Mouse (Mus musculus) embryo, embryonic 10.5 days (tissue): ENCODE data around the gene Cggbp1.

Experiments used
- DNase-seq: peaks from one replicate; pipeline ENCODE4 v3.0.0-alpha.2; 2015; ENCODE audit warnings: low spot score

Cggbp1 gene

DNA sequence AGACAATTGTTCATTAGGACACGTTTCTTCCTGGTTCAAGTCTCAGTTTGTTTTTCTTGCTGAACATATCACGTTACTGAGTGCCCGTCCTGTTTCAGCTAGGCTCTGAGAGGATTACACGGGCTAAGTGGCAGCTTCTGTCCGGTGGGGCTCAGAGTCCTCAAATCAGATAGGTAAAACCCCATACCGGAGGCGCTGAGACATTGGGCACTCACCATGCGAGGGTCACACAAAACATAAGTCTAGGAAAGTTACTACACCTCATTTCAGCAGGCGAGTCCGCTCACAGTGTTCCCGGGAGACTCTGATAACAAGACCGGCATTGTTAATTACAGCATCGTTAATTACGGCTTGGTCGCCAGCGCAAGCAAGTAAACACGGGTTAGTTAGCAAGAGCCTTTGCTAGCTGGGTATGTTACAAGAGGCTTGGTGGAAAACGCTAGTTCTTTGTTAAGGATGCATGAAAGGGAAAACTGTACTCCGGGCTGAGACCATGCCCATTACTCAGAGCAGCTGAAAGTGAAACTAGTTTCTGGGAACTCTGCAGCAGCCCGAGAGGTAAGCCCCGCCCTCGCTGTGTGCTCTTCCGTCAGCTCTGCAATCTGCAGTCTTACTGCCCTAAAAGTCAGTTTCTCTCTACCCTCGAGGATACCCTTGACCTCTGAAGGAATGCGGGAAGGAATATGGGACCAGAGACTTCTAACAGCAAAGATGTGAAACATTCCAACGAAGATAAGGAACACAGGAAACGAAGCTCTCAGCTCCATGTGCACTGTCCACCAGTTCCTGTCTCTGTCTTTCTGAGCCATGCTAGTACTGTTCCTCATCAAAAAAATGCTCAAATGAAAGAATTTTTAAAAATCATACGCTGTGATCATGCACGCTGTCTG is 21.9 kb downstream of the Cggbp1 start:
- DNase-seq, result peak; percentile 89

DNA sequence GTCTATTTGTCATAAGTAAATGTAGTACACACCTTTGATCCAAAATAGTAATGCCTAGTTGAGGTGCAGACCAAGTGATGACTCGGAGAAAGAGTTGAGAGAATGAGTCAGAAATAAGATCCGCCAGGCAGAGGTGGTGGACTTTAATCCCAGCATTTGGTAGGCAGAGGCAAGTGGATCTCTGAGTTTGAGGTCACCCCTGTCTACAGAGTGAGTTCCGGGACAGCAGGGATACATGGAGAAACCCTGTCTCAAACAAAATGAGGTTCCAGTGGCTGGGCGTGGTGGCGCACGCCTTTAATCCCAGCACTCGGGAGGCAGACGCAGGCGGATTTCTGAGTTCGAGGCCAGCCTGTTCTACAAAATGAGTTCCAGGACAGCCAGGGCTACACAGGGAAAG is 23.6 kb downstream of the Cggbp1 start:
- no peak for DNase-seq

DNA sequence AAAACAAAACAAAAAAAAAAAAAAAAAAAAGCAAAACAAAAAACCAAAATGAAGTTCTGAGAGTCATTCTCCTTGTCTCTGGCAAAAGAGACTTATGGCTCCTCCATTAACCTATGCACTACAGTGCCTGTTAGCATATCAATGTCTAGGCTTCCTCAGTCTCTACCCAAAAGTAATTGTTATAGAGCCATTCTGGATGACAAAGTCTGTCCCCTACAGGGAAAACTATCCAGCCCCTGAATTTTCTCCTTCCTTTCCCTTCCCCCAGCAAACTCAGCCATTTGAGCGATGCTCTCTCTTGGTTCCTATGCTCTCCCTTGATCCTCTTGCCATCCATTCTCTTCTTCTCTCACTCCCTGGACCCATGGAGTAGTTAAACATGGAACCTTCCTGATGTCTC is 24.0 kb downstream of the Cggbp1 start:
- no peak for DNase-seq

DNA sequence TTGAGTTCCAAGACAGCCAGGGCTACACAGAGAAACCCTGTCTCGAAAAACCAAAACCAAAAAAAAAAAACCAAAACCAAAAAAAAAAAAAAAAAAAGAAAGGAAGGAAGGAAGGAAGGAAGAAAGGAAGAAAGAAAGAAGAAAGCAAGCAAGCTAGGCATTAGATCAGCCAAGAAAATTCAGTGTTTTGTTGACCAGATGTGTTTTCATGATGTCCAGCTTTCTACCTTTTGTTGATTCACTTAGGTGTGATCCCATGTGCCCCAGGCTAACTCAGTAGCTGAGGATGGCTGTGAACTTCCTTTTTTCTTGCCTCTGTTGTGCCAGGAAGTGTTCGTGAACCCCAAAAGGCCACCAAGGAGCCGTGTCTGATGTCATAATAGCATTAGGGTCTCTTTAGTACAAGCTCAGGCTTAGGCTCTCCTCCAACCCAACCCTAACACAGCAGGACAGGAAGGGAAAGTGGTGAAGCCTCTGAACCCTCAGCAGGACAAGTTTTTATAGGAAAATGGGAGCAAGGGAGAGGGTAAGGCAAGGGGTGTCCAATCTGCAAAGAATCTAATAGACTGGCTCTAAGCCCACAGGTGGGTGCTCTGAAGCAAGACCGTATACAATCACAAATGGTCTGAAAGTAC is 25.0 kb downstream of the Cggbp1 start:
- DNase-seq, result no peak

DNA sequence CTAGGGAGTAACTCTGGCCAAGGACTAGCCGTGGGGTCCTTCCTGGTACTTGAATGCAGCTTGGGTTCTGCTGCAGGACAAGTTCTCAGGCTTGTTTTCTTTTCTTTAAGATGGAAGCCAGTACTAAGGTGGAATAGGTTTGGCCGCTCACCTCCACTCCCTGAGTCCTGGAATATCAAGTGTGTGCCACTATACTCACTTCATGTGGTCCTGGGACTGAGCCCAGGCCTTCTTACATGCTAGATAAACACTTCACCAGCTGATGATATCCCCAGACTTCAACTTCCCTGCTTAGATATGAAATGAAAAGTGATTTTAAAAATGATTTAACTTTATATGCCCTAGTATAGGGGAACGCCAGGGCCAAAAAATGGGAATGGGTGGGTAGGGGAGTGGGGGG is 25.5 kb downstream of the Cggbp1 start:
- no peak for DNase-seq

DNA sequence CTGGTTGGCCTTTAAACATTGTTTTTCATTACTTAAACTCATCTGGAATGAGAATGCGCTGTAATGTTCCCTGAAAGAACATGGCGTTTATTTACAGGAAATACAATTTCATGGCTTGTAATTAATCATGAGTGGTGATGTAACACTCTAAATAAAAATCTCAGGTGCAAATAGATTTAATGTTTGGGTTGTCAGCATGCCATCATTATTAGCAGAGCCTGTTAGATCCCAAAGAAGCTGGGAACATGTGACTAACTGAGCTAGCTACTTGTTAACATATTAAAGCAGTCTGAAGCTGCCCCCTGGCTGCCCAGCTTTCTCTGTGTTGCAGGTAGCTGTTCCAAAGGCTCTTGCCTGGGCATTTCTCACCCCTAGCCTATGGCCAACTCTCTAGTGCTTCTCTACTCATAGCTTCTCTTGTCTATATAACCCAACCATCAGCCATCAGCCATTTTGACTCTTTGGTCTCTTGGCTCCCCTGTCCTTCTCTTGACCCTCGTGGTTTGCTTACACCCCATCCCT is 26.9 kb downstream of the Cggbp1 start:
- no peak for DNase-seq

DNA sequence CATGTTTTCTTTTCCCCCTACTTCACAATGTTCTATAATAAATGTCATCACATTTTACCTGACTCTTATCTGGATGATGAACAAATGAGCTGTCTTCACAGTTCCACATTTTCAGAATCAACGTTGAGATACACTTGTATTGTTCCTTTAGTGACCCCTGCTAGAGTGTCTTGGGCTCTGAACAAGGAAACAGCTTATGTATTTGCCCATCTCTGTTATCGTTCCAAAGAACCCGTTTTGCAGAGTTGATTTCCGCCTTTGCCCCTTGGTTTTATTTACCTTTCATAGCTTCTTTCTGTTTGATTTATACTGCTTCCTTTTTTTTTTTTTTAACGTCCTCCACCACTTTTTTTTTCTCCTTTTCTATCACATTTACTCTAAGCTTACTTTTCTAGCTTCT is 27.9 kb downstream of the Cggbp1 start:
- DNase-seq, result no peak

DNA sequence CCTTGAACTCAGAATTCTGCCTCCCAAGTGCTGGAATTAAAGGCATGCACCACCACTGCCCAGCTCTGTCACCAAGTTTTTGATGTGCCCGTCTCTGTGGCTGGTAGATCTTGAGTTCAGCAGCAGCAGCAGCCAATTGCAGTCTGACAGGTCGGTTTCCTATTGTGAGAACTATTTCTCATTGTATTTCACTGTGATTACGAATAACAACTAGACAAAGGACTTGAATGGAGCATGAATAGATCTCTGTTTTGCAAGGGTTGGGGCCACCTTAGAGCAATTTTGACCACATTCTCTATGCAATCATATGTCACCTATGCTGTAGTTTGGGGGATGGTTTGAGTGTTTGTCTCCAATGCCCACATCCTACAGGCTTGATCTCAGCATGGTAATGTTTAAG is 29.2 kb downstream of the Cggbp1 start:
- no peak for DNase-seq

DNA sequence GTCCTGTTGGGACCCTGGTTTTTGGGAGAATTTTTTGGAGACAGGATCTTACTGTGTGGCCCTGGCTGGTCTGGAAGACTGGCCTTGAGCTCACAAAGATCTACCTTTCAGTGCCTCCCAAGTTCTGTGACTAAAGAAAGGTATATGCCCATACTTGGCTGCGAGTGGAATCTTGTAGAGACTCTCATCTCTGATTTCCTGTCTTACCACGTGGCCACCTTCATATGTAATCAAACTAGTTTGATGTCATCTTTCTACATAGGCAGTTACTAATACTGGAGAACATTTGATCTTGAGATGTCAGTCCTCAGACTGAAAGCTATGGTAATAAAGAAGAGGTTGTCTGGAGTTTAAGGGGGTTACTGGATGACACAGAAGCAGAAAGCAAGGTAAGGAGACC is 29.6 kb downstream of the Cggbp1 start:
- DNase-seq, result no peak

DNA sequence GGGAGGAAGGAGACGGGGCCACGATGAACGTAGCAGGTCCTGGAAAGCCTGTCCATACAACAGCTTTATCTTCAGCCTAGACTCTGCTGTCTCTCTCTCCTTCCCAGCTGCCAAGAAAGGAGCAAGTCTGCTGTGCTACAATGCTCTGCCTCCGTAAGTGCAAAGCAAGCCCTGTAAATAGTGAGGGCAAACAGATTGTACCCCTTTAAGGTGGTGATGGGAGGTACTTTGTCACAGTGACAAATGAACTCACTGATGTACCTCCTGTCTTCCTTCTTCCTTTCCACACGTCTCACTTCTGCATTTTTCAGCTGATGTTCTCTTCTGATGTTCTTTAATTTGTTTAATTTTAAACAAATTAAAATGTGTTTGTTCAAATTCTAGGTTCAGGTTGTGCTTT is 32.1 kb downstream of the Cggbp1 start:
- DNase-seq, result no peak

DNA sequence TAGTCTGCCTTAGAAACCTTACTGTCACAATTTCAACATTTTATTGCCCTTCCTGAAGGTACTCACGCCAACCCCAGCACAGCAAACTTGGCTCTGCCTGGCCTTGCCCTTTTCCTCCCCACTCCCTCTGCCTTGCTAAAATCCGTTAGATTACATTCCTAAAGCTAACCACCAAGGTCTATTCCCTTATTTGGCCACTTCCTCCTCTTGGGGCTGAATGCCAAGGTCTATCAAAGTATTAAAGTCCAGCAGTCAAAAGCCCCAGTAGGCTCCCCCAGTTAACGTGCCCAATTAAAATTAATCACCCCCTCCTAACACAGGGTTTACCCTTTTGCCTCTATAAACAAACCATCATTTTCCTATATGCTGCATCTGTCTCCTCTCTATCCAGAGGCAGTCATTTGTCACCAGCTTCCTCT is 32.6 kb downstream of the Cggbp1 start:
- DNase-seq, result peak; percentile 27

DNA sequence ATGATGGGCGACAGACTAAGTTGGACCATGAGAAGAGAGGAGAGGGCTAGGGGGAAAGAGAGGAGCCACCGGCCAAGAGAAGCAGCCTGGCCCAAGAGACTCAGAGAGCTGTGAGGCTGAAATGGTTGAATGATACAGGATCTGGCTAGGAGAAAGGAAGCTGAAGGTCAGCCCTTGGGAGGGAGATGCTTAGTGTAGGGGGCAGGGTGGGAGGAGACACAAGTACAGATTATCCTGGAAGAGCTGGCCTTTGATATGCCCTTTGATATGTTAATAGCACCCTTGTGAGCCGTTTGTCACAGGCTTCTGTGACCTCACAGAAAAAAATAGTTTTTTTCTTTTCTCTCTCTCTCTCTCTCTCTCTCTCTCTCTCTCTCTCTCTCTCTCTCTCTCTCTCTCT is 33.3 kb downstream of the Cggbp1 start:
- DNase-seq, result peak; percentile 61

DNA sequence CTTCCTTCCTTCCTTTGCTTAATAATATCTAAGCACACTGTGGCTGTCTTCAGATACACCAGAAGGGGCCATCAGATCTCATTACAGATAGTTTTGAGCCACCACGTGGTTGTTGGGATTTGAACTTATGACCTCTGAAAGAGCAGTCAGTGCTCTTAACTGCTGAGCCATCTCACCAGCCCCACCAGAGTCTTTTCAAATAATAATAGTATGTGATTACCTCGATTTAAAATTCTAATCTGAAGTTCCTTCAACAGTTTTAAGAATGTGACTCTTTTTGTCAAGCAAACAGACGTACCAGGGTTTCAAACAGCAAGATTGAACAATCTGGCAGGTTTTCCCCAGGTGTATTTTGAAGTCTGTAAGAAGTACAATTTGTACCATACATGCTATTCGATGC is 33.8 kb downstream of the Cggbp1 start:
- DNase-seq, result peak; percentile 13

DNA sequence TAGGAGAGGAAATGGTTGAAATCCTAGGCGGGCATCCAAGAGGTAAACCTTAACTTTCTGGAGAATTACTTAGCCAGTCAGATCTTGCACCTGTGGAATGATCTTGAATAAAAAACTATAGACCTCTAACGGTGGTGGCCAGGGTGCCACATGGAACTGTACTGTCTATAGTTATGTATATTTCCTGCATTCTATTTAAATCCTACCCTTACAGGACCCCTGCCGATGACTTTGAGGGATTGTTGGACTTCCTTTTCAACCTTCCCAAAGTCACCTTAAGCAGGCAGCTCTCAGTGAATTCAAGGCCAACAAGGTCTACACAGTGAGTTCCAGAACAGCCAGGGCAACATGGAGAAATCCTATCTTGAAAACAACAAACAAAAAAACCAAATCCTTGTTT is 37.7 kb downstream of the Cggbp1 start:
- DNase-seq, result no peak

DNA sequence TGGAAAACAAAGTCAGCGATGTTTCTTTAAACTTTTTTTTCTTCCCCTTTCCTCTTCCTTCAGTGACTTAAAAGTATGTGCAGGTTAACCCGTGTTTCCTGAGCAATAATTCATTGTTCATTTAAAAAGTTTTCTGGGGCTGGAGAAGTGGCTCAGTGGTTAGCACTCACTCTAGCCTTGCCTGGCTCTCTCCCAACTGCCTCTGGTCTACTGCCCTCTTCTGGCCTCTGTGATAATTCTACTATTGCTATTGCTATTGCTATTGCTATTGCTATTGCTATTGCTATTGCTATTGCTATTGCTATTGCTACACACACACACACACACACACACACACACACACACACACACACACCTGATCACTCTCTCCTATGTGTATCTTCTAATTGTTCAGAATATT is 47.3 kb downstream of the Cggbp1 start:
- no peak for DNase-seq

DNA sequence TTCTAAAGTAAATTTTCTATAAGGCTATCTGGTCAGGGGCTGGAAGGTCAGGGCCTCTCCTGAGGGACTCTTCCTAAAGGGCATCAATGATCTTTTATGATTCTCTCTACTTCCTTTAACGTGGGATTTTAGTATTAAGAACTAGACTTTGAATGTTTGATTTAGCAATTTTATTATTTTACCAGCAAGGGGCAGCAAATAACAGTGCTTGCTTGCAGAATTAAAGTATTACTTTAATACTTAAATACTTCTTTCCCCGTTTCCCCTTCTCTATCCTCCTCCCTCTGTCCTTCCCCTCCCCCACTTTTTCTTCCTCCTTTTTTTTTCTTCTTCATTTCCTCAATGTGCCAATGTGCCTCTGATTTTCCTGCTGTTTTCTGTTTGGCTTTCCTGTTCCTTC is 51.5 kb downstream of the Cggbp1 start:
- no peak for DNase-seq

DNA sequence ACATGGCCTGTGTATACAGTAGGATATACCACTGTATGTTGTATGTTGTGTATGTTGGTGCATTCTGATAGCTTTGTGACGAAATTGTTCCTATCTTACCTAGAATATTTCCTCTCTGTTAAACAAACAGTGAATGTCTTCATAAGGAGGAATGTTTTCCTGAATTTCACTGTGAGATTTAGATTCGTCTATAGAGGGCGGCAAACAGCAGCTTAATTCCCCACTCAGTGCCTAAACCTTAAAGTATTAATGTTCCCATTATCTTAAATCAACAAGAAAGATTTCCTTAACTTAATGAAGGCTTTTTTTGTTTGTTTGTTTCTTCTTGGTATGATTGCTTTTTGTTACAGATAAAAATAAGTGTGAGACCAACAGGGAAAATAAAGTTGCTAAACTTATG is 55.3 kb downstream of the Cggbp1 start:
- DNase-seq, result peak; percentile 38

DNA sequence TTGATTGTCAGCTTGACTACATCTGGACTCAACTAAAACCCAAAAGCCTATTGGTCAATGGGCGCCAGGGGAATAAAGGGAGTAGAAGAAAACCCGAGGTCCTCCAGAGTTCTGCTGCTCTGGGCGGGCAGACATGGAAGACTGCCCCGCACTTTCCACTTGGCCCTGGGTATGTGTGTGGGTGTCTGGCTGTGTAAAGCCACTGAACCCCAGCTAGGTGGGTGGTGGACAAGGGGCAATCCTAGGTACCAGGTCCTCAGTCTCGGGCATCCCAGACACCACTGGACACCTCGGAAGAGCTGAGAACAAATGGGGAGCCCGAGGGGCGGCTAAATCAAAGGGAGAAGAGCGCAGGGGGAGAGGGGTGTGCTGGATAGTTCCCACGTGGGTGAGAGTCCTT is 57.0 kb downstream of the Cggbp1 start:
- DNase-seq, result no peak
